Mouse (Mus musculus): ENCODE data around the gene Osbpl10.

DNA sequence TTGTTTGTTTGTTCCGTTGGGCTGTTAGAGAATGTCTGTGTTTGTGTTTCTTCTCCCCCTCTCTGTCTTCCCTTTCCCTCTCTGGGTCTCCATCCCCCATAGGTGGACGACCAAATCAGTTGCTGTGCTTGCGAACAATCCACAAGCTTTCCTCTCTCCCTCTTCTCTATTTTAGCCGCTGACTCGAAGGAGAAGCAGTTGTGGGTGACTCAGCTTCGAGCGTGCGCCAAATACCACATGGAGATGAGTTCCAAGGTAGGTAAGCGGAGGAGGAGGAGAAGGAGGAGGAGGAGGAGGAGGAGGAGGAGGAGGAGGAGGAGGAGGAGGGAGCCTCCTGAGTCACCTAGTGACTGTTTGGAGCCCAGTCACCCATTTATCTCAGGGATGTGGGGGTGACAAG, 88.7 kb downstream of the Osbpl10 start:
- no peak for TF ChIP-seq GATA1 (IDR thresholded peaks at IDR 0.05; ENCODE audit: borderline replicate concordance, low read length)
- no peak for TF ChIP-seq FLI1 (IDR thresholded peaks at IDR 0.05; ENCODE audit: low read length)
